ENCODE assay signal across 1 mouse cellular context in the genomic region with DNA sequence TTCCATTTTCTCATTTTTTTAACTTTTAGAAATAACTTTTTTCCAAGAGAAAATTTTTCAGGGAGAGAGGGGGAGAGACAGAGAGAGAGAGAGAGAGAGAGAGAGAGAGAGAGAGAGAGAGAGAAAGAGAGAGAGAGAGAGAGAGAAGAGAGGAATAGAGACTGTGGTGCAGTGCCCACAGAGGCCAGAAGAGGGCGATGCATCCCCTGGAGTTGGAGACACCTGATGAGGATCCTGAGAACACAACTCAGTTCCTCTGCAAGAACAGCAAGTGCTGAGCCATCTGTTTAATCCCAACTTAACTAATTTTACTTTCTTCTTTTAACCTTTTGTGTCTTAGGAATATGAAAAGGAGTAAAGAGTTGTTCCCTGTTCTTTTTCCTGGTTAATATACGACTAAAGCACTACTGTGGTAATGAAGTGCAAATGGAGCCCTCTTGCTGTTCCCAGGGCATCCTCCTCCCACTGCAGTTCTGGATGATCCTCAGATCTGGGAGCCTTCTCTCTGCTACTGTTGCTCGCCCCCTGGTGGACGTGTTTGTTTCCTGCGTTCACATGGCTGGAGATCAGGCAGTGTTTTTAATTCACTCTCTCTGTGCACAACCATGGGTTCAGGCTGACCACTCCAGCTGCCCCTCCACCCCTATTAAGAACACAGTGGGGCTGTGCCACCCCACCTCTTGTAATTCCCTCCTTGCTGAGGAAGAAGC.
TF ChIP-seq lines count a peak whose summit lies in the region.

No protein-coding gene starts in this region.

TF ChIP-seq in CH12.LX, 34 proteins besides CTCF, POLR2A, EP300 and RAD21:
- TF ChIP-seq SMC3 (IDR thresholded peaks at IDR 0.05; ENCODE audit: low read depth, low read length), result peak; percentile 34
